Mouse (Mus musculus) ES-E14 (cell line): Measurements from ENCODE around the gene Enah.

Experiments
- CHD2 ChIP-seq: IDR thresholded peaks from 2 replicates; pipeline ENCODE4 v1.6.1; 2014; ENCODE audit warnings: mild to moderate bottlenecking, low read depth, low read length, inconsistent platforms
- HCFC1 ChIP-seq: IDR thresholded peaks from 2 replicates; pipeline ENCODE4 v1.6.1; 2012; ENCODE audit warnings: low read length, inconsistent platforms, borderline replicate concordance; ENCODE audit not compliant: insufficient read depth
- MAFK ChIP-seq: IDR thresholded peaks from 2 replicates; pipeline ENCODE4 v1.6.1; 2014; ENCODE audit warnings: mild to moderate bottlenecking, low read depth, low read length, inconsistent platforms; ENCODE audit not compliant: insufficient read depth

GRCm38 (mm10) chr1:181881532-181881931, 138.3 kb downstream of the Enah start:
- TF ChIP-seq HCFC1 = no peak
- TF ChIP-seq MAFK = no peak
- no peak for TF ChIP-seq CHD2
